Mouse (Mus musculus) forebrain, embryonic 12.5 days (tissue): ENCODE measurements around the gene Txndc12. TPM values are rescaled to one million over a fixed set of nuclear protein-coding genes. Genes with fewer than 3 reads are reported as not detected.

Experiments used
- ATAC-seq: fragments of 200-750 bp; cut with Nextera tagmentation; 2 replicates; pipeline ENCODE4 v1.8.0; 2017; ENCODE audit warnings: moderate TSS enrichment; ENCODE audit not compliant: low FRiP score
- H3K27ac ChIP-seq: fragments of 300-500 bp; sonication (generic); 2 replicates; pipeline ENCODE4 v1.5.1; 2016; ENCODE audit warnings: mild to moderate bottlenecking
- H3K27me3 ChIP-seq: fragments of 300-500 bp; sonication (generic); 2 replicates; pipeline ENCODE4 v1.6.1; 2016; ENCODE audit warnings: mild to moderate bottlenecking
- H3K36me3 ChIP-seq: fragments of 300-500 bp; sonication (generic); replicated peaks from 2 replicates; pipeline ENCODE4 v1.6.1; 2016; ENCODE audit warnings: mild to moderate bottlenecking
- H3K4me1 ChIP-seq: fragments of 300-500 bp; sonication (generic); 2 replicates; pipeline ENCODE4 v1.6.1; 2016
- H3K4me2 ChIP-seq: fragments of 300-500 bp; sonication (generic); 2 replicates; pipeline ENCODE4 v1.6.1; 2016; ENCODE audit warnings: mild to moderate bottlenecking, moderate library complexity
- H3K4me3 ChIP-seq: fragments of 300-500 bp; sonication (generic); replicated peaks from 2 replicates; pipeline ENCODE4 v1.5.1; 2016; ENCODE audit warnings: mild to moderate bottlenecking
- H3K9ac ChIP-seq: fragments of 300-500 bp; sonication (generic); 2 replicates; pipeline ENCODE4 v1.6.1; 2016; ENCODE audit warnings: mild to moderate bottlenecking
- H3K9me3 ChIP-seq: fragments of 300-500 bp; sonication (generic); 2 replicates; pipeline ENCODE4 v1.6.1; 2016
- WGBS: fragments of 180-500 bp; shearing (Covaris S2); methylation state at CpG from one replicate; pipeline ENCODE4 v1.1.7; 2016; 5-methylcytosine and 5-hydroxymethylcytosine counted together
- polyA plus RNA-seq: library from polyadenylated mRNA; unstranded; fragments of >200 nt; fragmentation: Nextera tagmentation; extraction: Ambion mirVana; gene quantifications from 2 replicates; pipeline ENCODE4 v1.2.1, GENCODE M21; 2016

Txndc12 gene
- polyA plus RNA-seq, result 96.1 and 96.6 TPM in 2 replicates

- peak within 1 kb of the TSS; percentile 80 for H3K4me2 ChIP-seq
- H3K9ac ChIP-seq, result peak within 1 kb of the TSS; percentile 99
- peaks cover 10% of the 10 kb centered on the region; the same call in 1 of the 2 replicates for H3K36me3 ChIP-seq
- no peaks in the 10 kb centered on the region for H3K9me3 ChIP-seq
- peaks cover 36% of the 10 kb centered on the region for H3K4me1 ChIP-seq
- H3K27me3 ChIP-seq, result no peaks in the 10 kb centered on the region
- whole genome bisulfite sequencing, result under 1% methylated on average over 34 of the region's 34 CpGs
- ATAC-seq, result peak; percentile 79
- H3K27ac ChIP-seq, result peak within 1 kb of the TSS; percentile 99
- H3K4me3 ChIP-seq, result peak within 1 kb of the TSS; percentile 96
Measured at GRCm38 (mm10) chr4:108834115-108834970, at the start of gene Txndc12. Gene Txndc12 (plus strand): TSS chr4:108834601.

- H3K27me3 ChIP-seq, result no peaks in the 10 kb centered on the region
- H3K9ac ChIP-seq, result no peak overlapping the region
- WGBS, result 78% methylated on average over 6 of the region's 6 CpGs
- no peaks in the 10 kb centered on the region for H3K4me1 ChIP-seq
- H3K27ac ChIP-seq, result no peak overlapping the region
- no peak overlapping the region for H3K4me3 ChIP-seq
- no peak for ATAC-seq
- H3K9me3 ChIP-seq, result no peaks in the 10 kb centered on the region
- no peak overlapping the region for H3K4me2 ChIP-seq
- H3K36me3 ChIP-seq, result no peaks in the 10 kb centered on the region
Measured at GRCm38 (mm10) chr4:108789258-108789936, 45.0 kb upstream of the Txndc12 start.

DNA sequence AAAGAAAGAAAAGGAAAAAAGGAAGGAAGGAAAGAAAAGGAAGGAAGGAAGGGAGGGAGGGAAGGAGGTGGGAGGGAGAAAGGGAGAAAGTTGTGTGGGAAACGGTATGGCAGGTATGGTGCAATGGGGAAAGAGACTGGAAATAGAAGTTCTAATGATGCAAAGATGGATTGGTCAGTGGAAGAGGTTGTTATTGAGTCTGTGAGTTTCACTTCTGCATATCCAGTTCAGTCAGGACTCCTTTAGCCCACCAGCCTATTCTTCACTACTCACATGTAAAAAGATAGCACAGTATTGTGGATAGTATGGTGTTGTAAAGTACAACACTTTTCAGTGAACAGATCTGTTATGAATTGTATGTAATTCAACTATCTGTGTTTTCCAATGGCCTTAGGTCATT, 43.9 kb upstream of the Txndc12 start:
- Histone ChIP-seq H3K4me3 (no peak overlapping the region), H3K4me2 (no peak overlapping the region), H3K9ac (no peak overlapping the region), H3K36me3 (no peaks in the 10 kb centered on the region), H3K27me3 (no peaks in the 10 kb centered on the region), H3K9me3 (no peaks in the 10 kb centered on the region), H3K4me1 (no peaks in the 10 kb centered on the region), H3K27ac (no peak overlapping the region)
- WGBS, result 75% methylated on average over 1 of the region's 1 CpGs
- no peak for ATAC-seq

- no peak overlapping the region for H3K9ac ChIP-seq
- no peak overlapping the region for H3K4me2 ChIP-seq
- H3K27ac ChIP-seq, result no peak overlapping the region
- no peaks in the 10 kb centered on the region for H3K4me1 ChIP-seq
- 55% methylated on average over 1 of the region's 1 CpGs for WGBS
- no peaks in the 10 kb centered on the region for H3K27me3 ChIP-seq
- ATAC-seq, result no peak
- no peaks in the 10 kb centered on the region for H3K36me3 ChIP-seq
- no peak overlapping the region for H3K4me3 ChIP-seq
- H3K9me3 ChIP-seq, result no peaks in the 10 kb centered on the region
Measured at GRCm38 (mm10) chr4:108793941-108794340, 40.5 kb upstream of the Txndc12 start.

DNA sequence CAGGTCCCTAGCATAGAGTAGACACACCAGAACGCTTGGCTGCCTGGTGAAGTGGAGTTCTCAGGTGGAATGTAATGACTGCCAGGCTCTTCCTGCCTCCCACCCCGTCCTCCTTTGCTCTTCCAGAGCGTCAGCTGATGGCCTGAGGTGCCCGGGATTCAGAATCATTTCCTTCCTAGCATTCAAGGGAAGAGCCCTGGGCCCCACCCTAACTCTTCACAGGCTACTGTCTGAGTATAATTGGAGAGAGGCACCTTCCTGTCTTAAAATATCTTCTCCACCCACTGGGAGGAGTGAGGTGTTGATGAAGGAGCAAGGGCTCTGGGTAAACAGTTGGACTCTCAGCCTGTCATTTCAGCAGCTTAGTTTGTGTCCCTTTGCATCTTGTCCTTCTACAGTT, 37.7 kb upstream of the Txndc12 start:
- no peak for ATAC-seq
- Histone ChIP-seq H3K4me2 (no peak overlapping the region), H3K9ac (no peak overlapping the region), H3K27ac (no peak overlapping the region), H3K4me1 (no peaks in the 10 kb centered on the region), H3K27me3 (no peaks in the 10 kb centered on the region), H3K36me3 (no peaks in the 10 kb centered on the region), H3K4me3 (no peak overlapping the region), H3K9me3 (no peaks in the 10 kb centered on the region)
- WGBS, result 67% methylated on average over 4 of the region's 4 CpGs

DNA sequence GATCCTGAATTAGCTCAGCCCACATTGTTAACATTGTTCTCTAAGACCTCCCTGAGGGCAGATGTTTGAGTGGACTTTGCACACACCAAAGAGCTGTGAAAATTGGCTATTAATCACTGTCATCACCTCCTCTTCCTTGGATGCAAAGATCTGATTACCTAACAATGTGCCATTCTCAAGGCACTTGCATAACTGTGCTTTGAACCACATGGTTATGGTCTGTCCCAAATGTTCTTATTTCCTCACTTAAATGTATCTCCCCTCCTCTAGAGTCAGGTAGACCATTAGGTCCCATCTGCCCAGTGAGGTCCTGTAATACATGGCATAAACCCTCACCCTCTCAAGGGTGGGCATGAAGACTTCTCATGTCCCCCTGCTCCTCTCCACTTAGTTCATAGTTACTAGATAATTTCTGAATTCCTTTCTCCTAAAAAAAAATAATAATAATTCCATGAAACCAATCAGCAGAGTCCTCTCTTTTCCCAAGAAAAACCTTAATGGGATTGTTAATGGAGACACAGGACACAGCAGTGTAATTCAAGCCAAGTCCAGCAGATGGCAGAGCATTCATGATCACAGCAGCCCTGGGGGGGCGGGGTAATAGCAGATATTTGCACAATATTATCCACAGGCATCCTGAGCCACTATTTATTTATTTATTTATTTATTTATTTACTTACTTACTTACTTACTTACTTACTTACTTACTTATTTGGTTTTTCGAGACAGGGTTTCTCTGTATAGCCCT, 36.1 kb upstream of the Txndc12 start:
- Histone ChIP-seq H3K9me3 (no peaks in the 10 kb centered on the region), H3K4me1 (no peaks in the 10 kb centered on the region), H3K36me3 (no peaks in the 10 kb centered on the region), H3K27ac (no peak overlapping the region), H3K4me2 (no peak overlapping the region), H3K9ac (no peak overlapping the region), H3K4me3 (no peak overlapping the region), H3K27me3 (no peaks in the 10 kb centered on the region)
- WGBS, result 61% methylated on average over 2 of the region's 2 CpGs
- no peak for ATAC-seq

DNA sequence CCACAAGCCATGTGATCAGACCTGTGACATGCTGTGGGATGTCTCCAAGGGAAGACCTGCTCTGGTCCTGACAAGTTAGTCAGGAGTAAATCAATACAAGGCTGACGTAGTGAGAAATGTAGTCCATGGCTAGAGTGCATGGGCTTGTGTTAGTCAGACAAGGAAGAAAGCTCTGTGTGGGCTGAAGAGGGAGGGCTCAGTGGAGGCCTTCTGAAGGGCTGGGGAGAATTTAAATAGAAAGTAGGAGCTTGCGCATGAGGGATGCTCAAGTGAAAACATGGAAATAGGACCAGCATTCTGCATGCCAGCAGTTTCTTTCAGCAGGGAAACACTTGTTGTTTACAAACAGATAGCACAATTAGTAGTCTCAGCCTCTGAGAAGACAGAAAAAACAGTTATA, 30.9 kb upstream of the Txndc12 start:
- no peak overlapping the region for H3K27ac ChIP-seq
- no peak overlapping the region for H3K9ac ChIP-seq
- H3K9me3 ChIP-seq, result no peaks in the 10 kb centered on the region
- no peak overlapping the region for H3K4me2 ChIP-seq
- H3K4me3 ChIP-seq, result no peak overlapping the region
- no peaks in the 10 kb centered on the region for H3K36me3 ChIP-seq
- no peaks in the 10 kb centered on the region for H3K27me3 ChIP-seq
- WGBS, result 84% methylated on average over 2 of the region's 2 CpGs
- H3K4me1 ChIP-seq, result no peaks in the 10 kb centered on the region
- ATAC-seq, result no peak

DNA sequence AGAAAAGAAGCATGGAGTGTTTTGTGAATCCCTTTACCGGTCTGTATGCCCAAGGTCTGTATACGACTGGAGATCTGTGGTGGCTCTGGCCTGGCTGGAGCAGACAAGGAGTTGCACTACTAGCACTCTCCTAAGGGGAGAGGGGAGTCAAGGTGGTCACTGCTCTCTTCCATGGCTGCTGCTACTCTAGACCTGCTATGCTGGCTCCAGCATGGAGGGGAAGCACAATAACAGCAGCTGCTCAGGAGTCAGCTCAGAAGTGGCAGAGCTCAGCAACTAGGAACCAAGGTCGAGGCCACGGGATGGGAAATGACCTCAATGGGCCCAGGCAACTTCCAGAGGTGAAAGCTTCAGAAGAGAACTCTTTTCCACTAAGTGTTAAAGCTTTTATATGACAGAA, 23.3 kb upstream of the Txndc12 start:
- Histone ChIP-seq H3K27me3 (no peaks in the 10 kb centered on the region), H3K4me2 (no peak overlapping the region), H3K27ac (no peak overlapping the region), H3K9ac (no peak overlapping the region), H3K36me3 (peaks cover 7% of the 10 kb centered on the region; the same call in 1 of the 2 replicates), H3K4me3 (no peak overlapping the region), H3K9me3 (no peaks in the 10 kb centered on the region), H3K4me1 (no peaks in the 10 kb centered on the region)
- 63% methylated on average over 4 of the region's 4 CpGs for WGBS
- ATAC-seq, result no peak

DNA sequence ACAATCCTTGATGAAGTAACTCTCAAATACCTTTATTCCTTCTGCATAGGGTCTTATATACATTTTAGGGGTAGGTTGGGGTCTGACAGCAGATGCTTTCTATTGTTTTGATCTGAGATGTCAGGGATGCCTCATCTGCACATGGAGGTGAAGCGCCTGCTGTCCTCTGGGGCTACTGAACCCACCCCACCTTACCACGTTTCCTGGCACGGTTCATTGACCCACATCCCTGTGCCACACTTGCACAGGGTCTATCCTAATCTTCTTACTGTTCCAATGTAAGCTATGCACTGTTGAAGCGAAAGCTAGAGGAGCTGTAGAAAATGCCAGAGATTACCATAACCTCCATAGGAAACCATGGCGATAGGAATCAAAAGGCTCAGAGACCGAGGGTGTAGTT, 22.9 kb upstream of the Txndc12 start:
- no peak for ATAC-seq
- 73% methylated on average over 6 of the region's 6 CpGs for WGBS
- no peaks in the 10 kb centered on the region for H3K9me3 ChIP-seq
- no peaks in the 10 kb centered on the region for H3K4me1 ChIP-seq
- H3K9ac ChIP-seq, result no peak overlapping the region
- no peak overlapping the region for H3K4me2 ChIP-seq
- H3K27ac ChIP-seq, result no peak overlapping the region
- H3K4me3 ChIP-seq, result no peak overlapping the region
- H3K27me3 ChIP-seq, result no peaks in the 10 kb centered on the region
- peaks cover 7% of the 10 kb centered on the region; the same call in 1 of the 2 replicates for H3K36me3 ChIP-seq

GRCm38 (mm10) chr4:108825677-108826076, 8.7 kb upstream of the Txndc12 start:
- H3K27me3 ChIP-seq, result no peaks in the 10 kb centered on the region
- no peak overlapping the region for H3K4me2 ChIP-seq
- no peak overlapping the region for H3K27ac ChIP-seq
- H3K4me1 ChIP-seq, result 0 out of 2 replicates have a peak, but pooled peaks cover under 1% of the 10 kb centered on the region
- no peak for ATAC-seq
- no peak overlapping the region for H3K9ac ChIP-seq
- 97% methylated on average over 3 of the region's 3 CpGs for WGBS
- H3K4me3 ChIP-seq, result no peak overlapping the region
- no peaks in the 10 kb centered on the region for H3K9me3 ChIP-seq
- H3K36me3 ChIP-seq, result peaks cover 79% of the 10 kb centered on the region

DNA sequence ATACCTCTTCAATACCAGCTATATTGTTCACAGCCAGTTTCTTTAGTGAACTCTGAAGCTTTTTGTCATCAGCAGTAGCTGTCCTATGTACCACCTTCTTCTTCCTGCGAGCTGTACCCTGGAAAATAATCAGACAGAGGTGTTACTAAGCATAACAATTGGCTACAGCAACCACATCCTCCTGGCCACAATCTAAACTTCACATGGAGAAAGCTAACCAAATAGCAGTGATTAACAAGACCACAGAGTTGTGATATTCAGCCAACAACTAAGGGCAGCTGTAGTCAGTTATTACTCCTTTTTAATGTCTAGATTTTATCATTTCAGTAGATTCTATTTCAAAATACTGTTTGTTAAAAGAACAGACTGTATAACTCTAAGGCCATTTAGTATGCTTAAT, 8.3 kb upstream of the Txndc12 start:
- H3K27ac ChIP-seq, result no peak overlapping the region
- no peak overlapping the region for H3K4me2 ChIP-seq
- no peak for ATAC-seq
- H3K9ac ChIP-seq, result no peak overlapping the region
- peaks cover 5% of the 10 kb centered on the region; the same call in 1 of the 2 replicates for H3K4me1 ChIP-seq
- no peak overlapping the region for H3K4me3 ChIP-seq
- no peaks in the 10 kb centered on the region for H3K9me3 ChIP-seq
- peaks cover 77% of the 10 kb centered on the region for H3K36me3 ChIP-seq
- no peaks in the 10 kb centered on the region for H3K27me3 ChIP-seq
- WGBS, result 96% methylated on average over 1 of the region's 1 CpGs

- H3K4me2 ChIP-seq, result no peak overlapping the region
- 91% methylated on average over 2 of the region's 2 CpGs for WGBS
- H3K9me3 ChIP-seq, result no peaks in the 10 kb centered on the region
- peaks cover 9% of the 10 kb centered on the region for H3K4me1 ChIP-seq
- no peak for ATAC-seq
- no peak overlapping the region for H3K9ac ChIP-seq
- H3K4me3 ChIP-seq, result no peak overlapping the region
- no peaks in the 10 kb centered on the region for H3K27me3 ChIP-seq
- no peak overlapping the region for H3K27ac ChIP-seq
- peaks cover 77% of the 10 kb centered on the region for H3K36me3 ChIP-seq
Measured at GRCm38 (mm10) chr4:108826643-108827042, 7.8 kb upstream of the Txndc12 start.
